8 mouse cellular contexts compared by ENCODE assay signal in the genomic region with DNA sequence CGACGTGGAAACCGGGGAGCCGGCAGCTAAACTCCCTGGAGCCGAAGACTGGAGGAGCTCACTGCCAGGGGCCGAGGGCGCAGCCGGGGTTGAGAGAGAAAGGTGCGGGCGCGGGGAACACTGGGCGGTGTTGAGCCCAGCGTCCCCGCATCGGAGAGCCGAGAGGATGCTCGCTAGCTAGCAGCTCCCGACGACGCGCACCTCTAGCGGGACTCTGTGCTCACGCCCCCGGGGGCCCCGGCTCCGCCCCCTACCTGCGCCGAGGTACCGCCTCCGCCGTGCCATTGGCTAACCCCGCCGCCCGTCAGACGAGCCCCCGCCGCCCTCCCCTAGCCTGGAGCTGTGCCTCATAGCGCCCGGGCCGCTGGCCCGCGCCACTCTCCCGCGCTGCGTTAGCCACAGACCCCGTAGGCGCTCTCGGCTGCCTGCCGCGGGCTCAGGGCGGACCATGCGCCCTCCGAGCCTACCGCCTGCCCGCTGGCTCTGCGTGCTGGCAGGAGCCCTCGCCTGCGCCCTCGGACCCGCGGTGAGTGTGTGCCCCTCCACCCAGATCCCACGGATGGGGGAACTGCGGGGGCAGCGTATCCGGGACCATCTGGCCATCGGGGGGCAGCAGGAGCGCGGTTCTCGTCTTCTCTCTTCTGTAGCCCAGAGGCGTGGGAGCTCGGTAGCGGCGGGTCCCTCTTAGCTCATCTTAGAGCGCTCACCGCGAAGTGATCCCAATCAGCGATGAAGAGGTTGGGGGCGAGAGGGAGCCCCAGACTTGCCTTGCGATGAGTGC. TPM values are rescaled to one million over a fixed set of nuclear protein-coding genes. Genes with fewer than 3 reads are reported as not detected.
DNase-seq lines count a peak whose midpoint lies in the region; ATAC-seq and TF ChIP-seq lines count a peak whose summit lies in the region.

A gene (plus strand): TSS at position 316 of the 781 bp plus-strand sequence.

- no peak for TF ChIP-seq CTCF in bone marrow, adult 2 months (IDR thresholded peaks at IDR 0.05; ENCODE audit: control insufficient read depth, insufficient read depth, low read length)
- no peak for TF ChIP-seq CTCF in lung, adult 2 months (IDR thresholded peaks at IDR 0.05; ENCODE audit: insufficient read depth, low read length)
- TF ChIP-seq CTCF in testis, adult 2 months (IDR thresholded peaks at IDR 0.05; ENCODE audit: control insufficient read depth, insufficient read depth, insufficient replicate concordance, low read depth, low read length) = no peak

- H3K27me3 ChIP-seq in embryonic facial prominence, embryonic 15.5 days = peaks cover 67% of the 10 kb centered on the region
- H3K27me3 ChIP-seq in neural tube, embryonic 14.5 days (ENCODE audit: control insufficient read depth, insufficient read depth, low read length) = peaks cover 22% of the 10 kb centered on the region
- H3K27me3 ChIP-seq in testis, adult 2 months (ENCODE audit: control insufficient read depth, insufficient read depth, low read length) = no peaks in the 10 kb centered on the region

- H3K4me3 ChIP-seq in bone marrow, adult 2 months (replicated peaks; ENCODE audit: control insufficient read depth, low read depth, low read length) = no peak within 1 kb of the TSS
- peak within 1 kb of the TSS; percentile 59 for H3K4me3 ChIP-seq in embryonic facial prominence, embryonic 15.5 days (replicated peaks)
- peak within 1 kb of the TSS; percentile 35 for H3K4me3 ChIP-seq in lung, adult 2 months (replicated peaks; ENCODE audit: extremely low read depth, low read depth, low read length)
- peak within 1 kb of the TSS; percentile 42 for H3K4me3 ChIP-seq in neural tube, embryonic 14.5 days (ENCODE audit: low read depth, low read length)
- H3K4me3 ChIP-seq in testis, adult 2 months (ENCODE audit: control insufficient read depth, low read depth, low read length) = peak within 1 kb of the TSS; percentile 65

- under 1% methylated on average over 79 of the region's 79 CpGs for WGBS in bone marrow, adult 2 months
- under 1% methylated on average over 79 of the region's 79 CpGs for WGBS in embryonic facial prominence, embryonic 15.5 days
- WGBS in lung, adult 2 months = under 1% methylated on average over 79 of the region's 79 CpGs
- 0% methylated on average over 72 of the region's 79 CpGs for WGBS in neural tube, embryonic 14.5 days

- H3K27ac ChIP-seq in bone marrow, adult 2 months (ENCODE audit: control insufficient read depth, insufficient read depth, low read depth, low read length, poor library complexity) = no peak within 1 kb of the TSS; the same call in 1 of the 2 replicates
- no peak within 1 kb of the TSS for H3K27ac ChIP-seq in embryonic facial prominence, embryonic 15.5 days (replicated peaks)
- H3K27ac ChIP-seq in neural tube, embryonic 14.5 days (ENCODE audit: low read depth, low read length) = no peak within 1 kb of the TSS
- H3K27ac ChIP-seq in testis, adult 2 months (ENCODE audit: control insufficient read depth, insufficient read depth, low read depth, low read length) = no peak within 1 kb of the TSS

- no peaks in the 10 kb centered on the region for H3K36me3 ChIP-seq in embryonic facial prominence, embryonic 15.5 days
- H3K36me3 ChIP-seq in neural tube, embryonic 14.5 days (ENCODE audit: control insufficient read depth, insufficient read depth, low read length) = no peaks in the 10 kb centered on the region
- no peaks in the 10 kb centered on the region for H3K36me3 ChIP-seq in testis, adult 2 months (ENCODE audit: control insufficient read depth, insufficient read depth, low read length)

- peak; percentile 74 to 80 for DNase-seq in B cell, adult 2 months
- DNase-seq in layer of hippocampus, adult 8-10 months (ENCODE audit: low spot score in 2 of 2) = peak; percentile 63 to 80
- peak; percentile 77 for DNase-seq in lung, adult 2 months

- H3K4me1 ChIP-seq in bone marrow, adult 2 months (ENCODE audit: control insufficient read depth, insufficient read depth, low read length) = no peaks in the 10 kb centered on the region
- peaks cover 21% of the 10 kb centered on the region for H3K4me1 ChIP-seq in embryonic facial prominence, embryonic 15.5 days
- H3K4me1 ChIP-seq in lung, adult 2 months (ENCODE audit: control insufficient read depth, insufficient read depth, low read length) = no peaks in the 10 kb centered on the region
- peaks cover 6% of the 10 kb centered on the region; the same call in 1 of the 2 replicates for H3K4me1 ChIP-seq in neural tube, embryonic 14.5 days (ENCODE audit: control insufficient read depth, insufficient read depth, low read length)
- peaks cover 9% of the 10 kb centered on the region for H3K4me1 ChIP-seq in testis, adult 2 months (ENCODE audit: control insufficient read depth, insufficient read depth, low read length)

- H3K4me2 ChIP-seq in embryonic facial prominence, embryonic 15.5 days (replicated peaks) = peak within 1 kb of the TSS; percentile 98
- H3K4me2 ChIP-seq in neural tube, embryonic 14.5 days (ENCODE audit: low read depth, low read length) = peak within 1 kb of the TSS; percentile 83

- ATAC-seq in embryonic facial prominence, embryonic 15.5 days (ENCODE audit: insufficient number of reproducible peaks, low FRiP score, low TSS enrichment, low read depth) = peak; percentile 78
- peak; percentile 17 to 30; a peak in 2 of 4 replicates for ATAC-seq in hematopoietic stem cell, adult 5-6 weeks (replicated peaks in 1 of 2; ENCODE audit: insufficient read depth in 1 of 2, low FRiP score in 2 of 2, low TSS enrichment in 1 of 2, low read depth in 1 of 2, poor library complexity in 2 of 2, severe bottlenecking in 2 of 2)
- peak; percentile 92 for ATAC-seq in neural tube, embryonic 14.5 days (ENCODE audit: low read depth)

- peak; percentile 18; the same call in 1 of the 2 replicates for TF ChIP-seq POLR2A in bone marrow, adult 2 months (IDR thresholded peaks at IDR 0.05; ENCODE audit: borderline replicate concordance, control insufficient read depth, low read depth, low read length)
- no peak for TF ChIP-seq POLR2A in lung, adult 2 months (IDR thresholded peaks at IDR 0.05; ENCODE audit: borderline replicate concordance, extremely low read depth, low read depth, low read length)
- no peak for TF ChIP-seq POLR2A in testis, adult 2 months (IDR thresholded peaks at IDR 0.05; ENCODE audit: control insufficient read depth, low read depth, low read length)

- no peaks in the 10 kb centered on the region for H3K9me3 ChIP-seq in embryonic facial prominence, embryonic 15.5 days (replicated peaks)
- no peaks in the 10 kb centered on the region for H3K9me3 ChIP-seq in neural tube, embryonic 14.5 days (ENCODE audit: control insufficient read depth, low read length)

- peak within 1 kb of the TSS; percentile 26; the same call in 1 of the 2 replicates for H3K9ac ChIP-seq in embryonic facial prominence, embryonic 15.5 days
- peak within 1 kb of the TSS; percentile 48 for H3K9ac ChIP-seq in neural tube, embryonic 14.5 days (replicated peaks; ENCODE audit: low read depth, low read length)

RNA-seq across cellular contexts. Expression of the gene that starts here (rescaled TPM):
- polyA plus RNA-seq in bone marrow, adult 2 months (2011; ENCODE audit: insufficient read depth, insufficient read length, low replicate concordance, missing spikeins) = 0.72 TPM in 1 of 2 replicates, not detected in the other
- polyA plus RNA-seq in embryonic facial prominence, embryonic 15.5 days (2015; fragmentation: Nextera tagmentation; extraction: Ambion mirVana) = 0.63 and 0.66 TPM in 2 replicates
- 0.25 and 0.45 TPM in 2 replicates for total RNA-seq in hematopoietic stem cell, adult 5-6 weeks (2017)
- 10 to 100 TPM; 17.8 to 20.5 (median 18.4) TPM for total RNA-seq in layer of hippocampus, adult 8-10 months (2022)
- polyA plus RNA-seq in lung, adult 2 months (2012; rRNA removed) = 2.2 and 2.6 TPM in 2 replicates
- 0.20 and 1.1 TPM in 2 replicates for polyA plus RNA-seq in neural tube, embryonic 14.5 days (2014; fragmentation: Nextera tagmentation; extraction: Ambion mirVana)
- 0.42 and 0.96 TPM in 2 replicates for polyA plus RNA-seq in testis, adult 2 months (2012; rRNA removed)

Comparison
In these comparisons a context has a peak if more than half of its experiments do, and no peak if none do; other contexts are left out.
1. RNA of the gene that starts here (total RNA-seq): 17.8 to 20.5 TPM in layer of hippocampus, adult 8-10 months; 0.25 to 0.45 TPM in hematopoietic stem cell, adult 5-6 weeks; every median in the first group is over 10 times any median in the second.
2. Peak in ATAC-seq, H3K4me3 ChIP-seq, H3K9ac ChIP-seq and H3K4me2 ChIP-seq in embryonic facial prominence, embryonic 15.5 days; RNA of the gene not detected or under 1 TPM.
3. Peak in ATAC-seq in hematopoietic stem cell, adult 5-6 weeks; RNA of the gene not detected or under 1 TPM.
4. ATAC-seq: peak in every context shown above with its lines; median percentile 92 in neural tube, embryonic 14.5 days; 78 in embryonic facial prominence, embryonic 15.5 days; 24 in hematopoietic stem cell, adult 5-6 weeks.
5. Peak in every context shown above with its lines, with median percentiles within 50 percentile points of each other: DNase-seq.